Mouse (Mus musculus): ENCODE measurements around the gene Angpt4. TPM values are rescaled to one million over a fixed set of nuclear protein-coding genes. Genes with fewer than 3 reads are reported as not detected.

Angpt4 gene
- polyA plus RNA-seq, 2 experiments, result 0.03 to 0.06 TPM

- H3K27me3 ChIP-seq (ENCODE audit: control insufficient read depth, insufficient read depth, low read length), result peaks cover 15% of the 10 kb centered on the region
- no peak for DNase-seq (ENCODE audit: low read depth in 3 of 3, low spot score in 3 of 3)
- H3K27ac ChIP-seq, result no peak overlapping the region
- peaks cover 2 to 8% of the 10 kb centered on the region in 2 experiments; a peak in 2 of 4 replicates for H3K4me1 ChIP-seq (replicated peaks; ENCODE audit: control insufficient read depth in 2 of 2, insufficient read depth in 2 of 2, low read length in 1 of 2)
- no peak overlapping the region for H3K4me2 ChIP-seq (ENCODE audit: low read depth)
- no peak overlapping the region for H3K4me3 ChIP-seq (ENCODE audit: insufficient read depth in 1 of 2, low read depth in 2 of 2, low read length in 2 of 2)
- ATAC-seq (ENCODE audit: insufficient read depth), result no peak
- H3K9ac ChIP-seq (replicated peaks), result no peak overlapping the region
- 72% methylated on average over 7 of the region's 7 CpGs for WGBS (ENCODE audit: insufficient replicate concordance)
- TF ChIP-seq CTCF (IDR thresholded peaks at IDR 0.05; ENCODE audit: low read depth) (no peak), EP300 (IDR thresholded peaks at IDR 0.05; ENCODE audit: low read depth) (no peak)
- H3K36me3 ChIP-seq (replicated peaks; ENCODE audit: control insufficient read depth, insufficient read depth, low read depth), result peaks cover 3% of the 10 kb centered on the region; the same call in 1 of the 2 replicates
- no peaks in the 10 kb centered on the region for H3K9me3 ChIP-seq (ENCODE audit: control insufficient read depth, low read length)
Observed at GRCm38 (mm10) chr2:151968986-151969385, 58.0 kb downstream of the Angpt4 start.

- H3K4me1 ChIP-seq (replicated peaks; ENCODE audit: control insufficient read depth in 2 of 2, insufficient read depth in 2 of 2, low read length in 1 of 2), result peaks cover 0 to 7% of the 10 kb centered on the region in 2 experiments; a peak in 2 of 4 replicates
- H3K9ac ChIP-seq (replicated peaks), result no peak overlapping the region
- H3K9me3 ChIP-seq (ENCODE audit: control insufficient read depth, low read length), result no peaks in the 10 kb centered on the region
- H3K27me3 ChIP-seq (ENCODE audit: control insufficient read depth, insufficient read depth, low read length), result peaks cover 19% of the 10 kb centered on the region
- H3K4me2 ChIP-seq (ENCODE audit: low read depth), result no peak overlapping the region
- ATAC-seq (ENCODE audit: insufficient read depth) (no peak), DNase-seq (ENCODE audit: low read depth in 3 of 3, low spot score in 3 of 3) (no peak)
- TF ChIP-seq CTCF (IDR thresholded peaks at IDR 0.05; ENCODE audit: low read depth) (no peak), EP300 (IDR thresholded peaks at IDR 0.05; ENCODE audit: low read depth) (no peak)
- peaks cover 3% of the 10 kb centered on the region; the same call in 1 of the 2 replicates for H3K36me3 ChIP-seq (replicated peaks; ENCODE audit: control insufficient read depth, insufficient read depth, low read depth)
- no peak overlapping the region for H3K27ac ChIP-seq
- WGBS (ENCODE audit: insufficient replicate concordance), result 65% methylated on average over 6 of the region's 6 CpGs
- H3K4me3 ChIP-seq (ENCODE audit: insufficient read depth in 1 of 2, low read depth in 2 of 2, low read length in 2 of 2), result no peak overlapping the region
Observed at GRCm38 (mm10) chr2:151969396-151969795, 58.4 kb downstream of the Angpt4 start.

GRCm38 (mm10) chr2:151970191-151971172, 59.5 kb downstream of the Angpt4 start:
- DNase-seq (ENCODE audit: low read depth in 3 of 3, low spot score in 3 of 3) (peak; percentile 64 to 72 (median 68)), ATAC-seq (ENCODE audit: insufficient read depth) (peak; percentile 81)
- TF ChIP-seq EP300 (IDR thresholded peaks at IDR 0.05; ENCODE audit: low read depth) (no peak), CTCF (IDR thresholded peaks at IDR 0.05; ENCODE audit: low read depth) (no peak)
- H3K27ac ChIP-seq, result no peak overlapping the region
- H3K36me3 ChIP-seq (replicated peaks; ENCODE audit: control insufficient read depth, insufficient read depth, low read depth), result peaks cover 3% of the 10 kb centered on the region; the same call in 1 of the 2 replicates
- H3K9ac ChIP-seq (replicated peaks), result no peak overlapping the region
- WGBS (ENCODE audit: insufficient replicate concordance), result 46% methylated on average over 53 of the region's 53 CpGs
- H3K4me1 ChIP-seq (replicated peaks; ENCODE audit: control insufficient read depth in 2 of 2, insufficient read depth in 2 of 2, low read length in 1 of 2), result peaks cover 0 to 7% of the 10 kb centered on the region in 2 experiments; a peak in 2 of 4 replicates
- H3K27me3 ChIP-seq (ENCODE audit: control insufficient read depth, insufficient read depth, low read length), result peaks cover 23% of the 10 kb centered on the region
- no peaks in the 10 kb centered on the region for H3K9me3 ChIP-seq (ENCODE audit: control insufficient read depth, low read length)
- H3K4me2 ChIP-seq (ENCODE audit: low read depth), result peak overlapping the region; percentile 48
- H3K4me3 ChIP-seq (ENCODE audit: insufficient read depth in 1 of 2, low read depth in 2 of 2, low read length in 2 of 2), result peak overlapping the region in 1 of 2 experiments; percentile 15; a peak in 1 of 4 replicates

GRCm38 (mm10) chr2:151971748-151972147, 60.7 kb downstream of the Angpt4 start:
- no peaks in the 10 kb centered on the region for H3K9me3 ChIP-seq (ENCODE audit: control insufficient read depth, low read length)
- peaks cover 23% of the 10 kb centered on the region for H3K27me3 ChIP-seq (ENCODE audit: control insufficient read depth, insufficient read depth, low read length)
- H3K4me3 ChIP-seq (ENCODE audit: insufficient read depth in 1 of 2, low read depth in 2 of 2, low read length in 2 of 2), result no peak overlapping the region
- no peak overlapping the region for H3K27ac ChIP-seq
- no peak overlapping the region for H3K9ac ChIP-seq (replicated peaks)
- ATAC-seq (ENCODE audit: insufficient read depth) (no peak), DNase-seq (ENCODE audit: low read depth in 3 of 3, low spot score in 3 of 3) (no peak)
- peaks cover 0 to 8% of the 10 kb centered on the region in 2 experiments; a peak in 2 of 4 replicates for H3K4me1 ChIP-seq (replicated peaks; ENCODE audit: control insufficient read depth in 2 of 2, insufficient read depth in 2 of 2, low read length in 1 of 2)
- H3K4me2 ChIP-seq (ENCODE audit: low read depth), result no peak overlapping the region
- 76% methylated on average over 5 of the region's 5 CpGs for WGBS (ENCODE audit: insufficient replicate concordance)
- H3K36me3 ChIP-seq (replicated peaks; ENCODE audit: control insufficient read depth, insufficient read depth, low read depth), result peaks cover 3% of the 10 kb centered on the region; the same call in 1 of the 2 replicates
- TF ChIP-seq CTCF (IDR thresholded peaks at IDR 0.05; ENCODE audit: low read depth), result no peak
- no peak for TF ChIP-seq EP300 (IDR thresholded peaks at IDR 0.05; ENCODE audit: low read depth)
